Mouse (Mus musculus): ENCODE data around the gene 1700010I14Rik. TPM values are rescaled to one million over a fixed set of nuclear protein-coding genes. Genes with fewer than 3 reads are reported as not detected.

1700010I14Rik gene
- total RNA-seq, 2 experiments from 2014 or later, result 0.22 to 0.33 TPM

GRCm38 (mm10) chr17:9002438-9002837 lies 14.3 kb downstream of the 1700010I14Rik start:
- DNase-seq, result no peak
- intact Hi-C loops (cut with DNase I; ENCODE audit: low total_unique reads), result no loop called here

DNA sequence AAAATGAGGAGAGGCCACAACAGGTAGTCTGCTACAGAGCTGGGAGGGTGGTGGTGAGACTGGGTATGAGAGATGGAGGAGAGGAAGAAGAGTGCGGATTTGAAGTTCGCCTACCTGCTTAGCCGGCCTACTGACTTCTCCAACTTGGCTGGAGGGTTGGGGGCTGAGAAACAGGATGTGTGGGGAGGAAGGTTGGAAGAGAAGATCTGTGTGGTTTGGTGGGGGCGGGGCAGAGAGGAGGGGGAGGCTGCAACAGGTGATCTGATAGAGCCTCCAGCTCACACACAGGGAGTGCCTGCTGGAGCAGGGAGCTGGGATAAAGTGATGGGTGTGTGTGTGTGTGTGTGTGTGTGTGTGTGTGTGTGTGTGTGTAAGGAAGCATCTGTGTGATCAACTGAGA lies 16.4 kb downstream of the 1700010I14Rik start:
- no peak for DNase-seq

DNA sequence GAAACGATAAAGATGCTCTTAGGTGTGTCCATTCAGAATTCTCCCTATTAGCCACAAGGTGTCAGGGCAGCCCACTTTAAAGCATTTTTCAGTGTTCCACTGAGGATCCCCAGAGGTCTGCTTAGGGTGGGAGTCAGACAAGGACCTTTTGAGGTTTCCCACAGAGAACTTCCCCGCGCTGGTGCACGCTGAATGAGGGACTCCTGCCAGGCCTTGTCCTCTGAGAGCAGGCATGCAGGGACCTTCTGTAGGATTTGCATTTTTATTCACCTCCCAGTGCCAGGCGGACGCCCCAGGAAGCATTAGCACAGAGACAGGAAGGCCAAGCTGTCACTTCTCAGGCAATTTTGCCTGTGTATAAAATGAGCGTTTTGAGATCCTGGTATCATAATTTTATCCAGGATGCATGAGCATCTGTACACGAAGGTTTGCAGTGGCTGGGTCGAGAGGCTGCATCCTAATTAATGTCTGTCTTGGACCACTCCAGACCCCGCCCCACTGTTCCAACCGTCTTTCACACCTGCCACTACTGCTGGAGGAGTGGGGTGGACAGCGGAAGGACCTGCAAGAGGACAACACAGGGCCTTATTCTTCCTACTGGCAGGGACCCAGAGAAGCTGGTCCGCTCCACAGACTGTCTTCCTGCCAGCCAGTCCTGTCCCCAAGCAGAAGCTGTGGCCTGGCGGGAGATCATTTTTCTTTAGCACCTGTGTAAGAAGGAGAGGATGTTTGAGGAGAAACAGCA lies 35.2 kb downstream of the 1700010I14Rik start:
- DNase-seq, result no peak
- intact Hi-C loops (cut with DNase I; ENCODE audit: low total_unique reads), result no loop called here

More for the DNA sequence above, 16.4 kb downstream of the 1700010I14Rik start:
- intact Hi-C loops (cut with DNase I; ENCODE audit: low total_unique reads), result no loop called here

DNA sequence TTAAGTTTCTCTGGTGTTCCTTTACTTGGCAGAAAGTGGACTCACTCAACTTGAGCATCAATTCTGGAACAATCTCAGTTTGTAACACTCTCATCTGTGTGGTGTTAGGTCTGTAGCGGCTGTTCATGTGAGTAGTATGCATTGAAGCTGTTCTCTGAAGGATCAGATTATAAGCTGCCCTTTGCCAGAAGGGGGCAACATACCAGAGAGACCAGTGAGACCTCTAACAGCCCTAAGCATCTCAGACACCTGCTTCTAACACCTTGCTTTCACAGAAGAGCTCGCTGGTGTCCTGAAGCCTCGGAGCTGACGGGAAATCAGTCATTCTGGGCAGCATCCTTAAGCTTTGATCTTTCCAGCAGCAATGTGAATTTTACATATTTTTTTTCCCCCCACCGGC lies 42.0 kb downstream of the 1700010I14Rik start:
- DNase-seq, result no peak
- intact Hi-C loops (cut with DNase I; ENCODE audit: low total_unique reads), result loop anchor here (10.0 kb wide), 1 partner anchor 115 kb away; no protein-coding TSS in a partner anchor

- DNase-seq, result peak; percentile 73
- intact Hi-C loops (cut with DNase I; ENCODE audit: low total_unique reads), result loop anchor here (10.0 kb wide), 1 partner anchor 113 kb away; no protein-coding TSS in a partner anchor
Observed at GRCm38 (mm10) chr17:9031241-9032141, 43.4 kb downstream of the 1700010I14Rik start.

DNA sequence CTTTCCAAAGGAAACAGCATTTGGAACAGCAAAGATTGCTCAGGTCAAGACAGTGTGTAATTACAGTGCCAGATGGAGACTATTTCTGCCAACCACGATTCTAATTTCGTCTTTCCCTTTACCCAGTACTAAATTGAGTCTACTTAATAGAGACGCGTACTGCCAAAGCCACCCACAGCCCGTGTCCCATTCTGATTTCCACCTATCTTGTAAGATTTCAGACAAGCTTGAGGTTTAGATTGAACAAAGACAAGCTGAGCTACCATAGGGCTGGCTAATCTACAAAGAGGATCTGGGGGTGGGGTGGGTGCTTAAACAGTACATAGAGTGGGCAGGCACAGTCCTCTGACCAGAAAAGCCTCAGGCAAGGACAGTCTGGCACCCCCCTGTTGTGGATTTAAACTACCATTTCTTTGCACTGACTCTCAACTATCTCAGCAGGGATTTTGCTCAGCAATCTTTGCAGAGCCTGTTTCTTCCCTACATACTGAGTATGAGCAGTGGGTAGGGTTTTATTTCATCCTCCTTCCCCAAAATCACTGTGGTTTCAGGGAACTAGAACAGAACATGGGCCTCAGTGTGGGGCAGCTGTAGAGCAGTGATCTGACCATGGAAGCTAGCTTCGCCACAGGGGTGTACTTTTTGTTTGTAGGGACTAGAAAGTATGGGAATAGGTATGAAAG lies 44.4 kb downstream of the 1700010I14Rik start:
- intact Hi-C loops (cut with DNase I; ENCODE audit: low total_unique reads), result loop anchor here (10.0 kb wide), 1 partner anchor 112 kb away; no protein-coding TSS in a partner anchor
- DNase-seq, result no peak

DNA sequence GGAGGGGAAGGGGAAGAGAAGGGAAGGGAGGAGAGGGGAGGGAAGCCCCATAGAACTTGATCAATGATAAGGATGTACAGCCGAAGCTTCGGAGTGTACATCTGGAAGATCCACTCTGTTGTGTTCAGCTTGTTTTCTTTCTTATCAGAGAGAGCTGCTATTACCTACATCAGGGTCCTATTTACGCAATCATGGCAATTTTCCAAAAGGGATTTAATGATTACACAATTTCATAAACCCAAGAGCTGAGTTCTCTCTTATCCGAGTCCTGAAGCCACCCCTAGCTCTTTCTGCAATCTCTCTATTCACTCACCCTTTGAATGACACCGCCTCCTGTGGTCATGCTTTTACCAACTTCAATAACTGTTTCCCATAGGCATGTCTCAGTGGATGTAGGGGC lies 45.4 kb downstream of the 1700010I14Rik start:
- no peak for DNase-seq
- intact Hi-C loops (cut with DNase I; ENCODE audit: low total_unique reads), result loop anchor here (10.0 kb wide), 1 partner anchor 111 kb away; no protein-coding TSS in a partner anchor

DNA sequence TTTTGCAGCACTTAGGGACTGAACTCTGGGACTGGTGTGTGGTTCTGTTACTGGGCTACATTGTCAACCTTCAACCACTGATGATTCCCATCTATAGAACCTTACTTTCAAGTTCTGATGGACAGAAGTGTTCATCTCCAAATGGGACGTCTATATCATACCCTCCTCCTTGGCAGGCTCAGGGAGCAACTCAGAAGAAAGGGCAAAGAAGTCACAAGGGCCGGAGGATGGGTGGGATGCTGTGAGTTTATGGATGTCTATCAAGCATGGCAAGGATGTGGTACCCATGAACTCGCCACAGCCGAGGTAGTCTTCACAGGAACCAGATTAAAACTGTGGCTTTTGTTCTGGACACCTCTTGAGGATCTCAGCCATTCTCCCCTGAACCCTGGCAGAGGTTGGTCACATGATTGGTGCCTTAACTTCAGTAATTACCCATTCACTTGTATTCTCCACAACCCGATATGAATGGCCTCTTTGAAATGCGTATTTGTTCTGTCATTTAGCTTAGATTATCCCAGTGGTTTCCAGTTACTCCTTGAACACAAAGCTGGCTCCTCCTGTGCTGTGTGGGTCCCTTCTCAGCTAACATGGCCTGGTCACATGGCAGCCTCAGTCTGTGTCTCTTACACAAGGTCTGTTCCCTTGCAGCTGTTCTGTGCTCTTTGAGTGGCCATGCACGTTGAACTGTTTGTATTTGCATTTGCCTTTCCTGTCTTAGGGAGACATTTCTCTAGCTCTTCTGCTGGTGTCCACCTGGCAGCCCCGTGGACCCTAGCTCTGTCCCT lies 47.6 kb downstream of the 1700010I14Rik start:
- intact Hi-C loops (cut with DNase I; ENCODE audit: low total_unique reads), result loop anchor here (10.0 kb wide), 1 partner anchor 109 kb away; no protein-coding TSS in a partner anchor
- DNase-seq, result no peak

- DNase-seq, result no peak
- intact Hi-C loops (cut with DNase I; ENCODE audit: low total_unique reads), result no loop called here
Observed at GRCm38 (mm10) chr17:9042723-9043122, 54.6 kb downstream of the 1700010I14Rik start.

- intact Hi-C loops (cut with DNase I; ENCODE audit: low total_unique reads), result no loop called here
- DNase-seq, result no peak
Observed at GRCm38 (mm10) chr17:9052441-9052980, 64.4 kb downstream of the 1700010I14Rik start.

GRCm38 (mm10) chr17:9059360-9059932 lies 71.3 kb downstream of the 1700010I14Rik start:
- no peak for DNase-seq
- intact Hi-C loops (cut with DNase I; ENCODE audit: low total_unique reads), result no loop called here
